Mouse (Mus musculus) spleen, adult 12 weeks (tissue): ENCODE measurements around the gene Fkbp1a.

ENCODE experiments used
- DNase-seq: peaks from one replicate; pipeline ENCODE4 v3.0.0; 2022; ENCODE audit warnings: low spot score

Gene Fkbp1a

GRCm38 (mm10) chr2:151608435-151608834, 66.2 kb downstream of the Fkbp1a start:
- no peak for DNase-seq

GRCm38 (mm10) chr2:151609974-151610373, 67.7 kb downstream of the Fkbp1a start:
- no peak for DNase-seq
